Mouse (Mus musculus) ES-E14 (cell line): ENCODE results near the gene Fes. TPM values are rescaled to one million over a fixed set of nuclear protein-coding genes. Genes with fewer than 3 reads are reported as not detected.

Source experiments
- DNase-seq: peaks from one replicate; pipeline ENCODE4 v3.0.0-alpha.2; 2013; ENCODE audit warnings: low read depth, low spot score
- H3K27ac ChIP-seq: 2 replicates; pipeline ENCODE4 v1.5.1; 2012; ENCODE audit warnings: low read depth, mild to moderate bottlenecking, low read length, moderate library complexity, mixed read lengths; ENCODE audit not compliant: poor library complexity, insufficient read depth, severe bottlenecking
- H3K36me3 ChIP-seq: 2 replicates; pipeline ENCODE4 v1.6.1; 2012; ENCODE audit warnings: mild to moderate bottlenecking, low read length, moderate library complexity, mixed read lengths; ENCODE audit not compliant: control insufficient read depth, poor library complexity, insufficient read depth, severe bottlenecking
- H3K4me1 ChIP-seq, 2 experiments: fragments of 150-350 bp in 1 of 2; sonication (generic) in 1 of 2; 2 replicates each; pipeline ENCODE4 v1.6.1; 2012; ENCODE audit warnings: low read length in 2 of 2, mild to moderate bottlenecking in 1 of 2, mixed read lengths in 1 of 2; ENCODE audit not compliant: control insufficient read depth in 2 of 2, insufficient read depth in 2 of 2, poor library complexity in 1 of 2
- H3K4me3 ChIP-seq, 2 experiments: fragments of 150-350 bp in 1 of 2; sonication (generic) in 1 of 2; 2 replicates each; pipeline ENCODE4 v1.5.1; 2012; ENCODE audit warnings: low read length in 2 of 2, low read depth in 1 of 2, mild to moderate bottlenecking in 1 of 2, mixed read lengths in 1 of 2; ENCODE audit not compliant: insufficient read depth in 1 of 2, poor library complexity in 1 of 2, severe bottlenecking in 1 of 2
- H3K9ac ChIP-seq: 2 replicates; pipeline ENCODE4 v1.6.1; 2012; ENCODE audit warnings: low read depth, mild to moderate bottlenecking, low read length, mixed read lengths; ENCODE audit not compliant: poor library complexity, insufficient read depth, severe bottlenecking
- H3K9me3 ChIP-seq: fragments of 150-350 bp; sonication (generic); 2 replicates; pipeline ENCODE4 v1.6.1; 2012; ENCODE audit warnings: low read depth, mild to moderate bottlenecking, low read length; ENCODE audit not compliant: control insufficient read depth, insufficient read depth
- CHD2 ChIP-seq: IDR thresholded peaks from 2 replicates; pipeline ENCODE4 v1.6.1; 2014; ENCODE audit warnings: mild to moderate bottlenecking, low read depth, low read length, inconsistent platforms
- HCFC1 ChIP-seq: IDR thresholded peaks from 2 replicates; pipeline ENCODE4 v1.6.1; 2012; ENCODE audit warnings: low read length, inconsistent platforms, borderline replicate concordance; ENCODE audit not compliant: insufficient read depth
- MAFK ChIP-seq: IDR thresholded peaks from 2 replicates; pipeline ENCODE4 v1.6.1; 2014; ENCODE audit warnings: mild to moderate bottlenecking, low read depth, low read length, inconsistent platforms; ENCODE audit not compliant: insufficient read depth
- ZC3H11A ChIP-seq: IDR thresholded peaks from 2 replicates; pipeline ENCODE4 v1.6.1; 2012; ENCODE audit warnings: low read depth, mild to moderate bottlenecking, inconsistent platforms, low read length, borderline replicate concordance
- ZNF384 ChIP-seq: IDR thresholded peaks from 2 replicates; pipeline ENCODE4 v1.6.1; 2012; ENCODE audit warnings: low read depth, low read length, inconsistent platforms
- in situ Hi-C, 2 experiments: fragments of 600-800 bp; cut with MboI; formaldehyde crosslinking; loops; one replicate each; pipeline ENCODE4 v1.15.1; 2025; ENCODE audit warnings: low sequenced_read_pairs in 2 of 2, inconsistent platforms in 1 of 2; ENCODE audit not compliant: unreplicated experiment in 2 of 2
- total RNA-seq: library from RNA; depleted of rRNA; stranded (reverse); fragments of 300-350 nt; gene quantifications from 2 replicates; pipeline ENCODE4 v1.2.3, GENCODE M21; 2012

The Fes gene
- total RNA-seq, 1 experiment, result 4.5 TPM

- H3K4me1 ChIP-seq, result peaks cover 0 to 2% of the 10 kb centered on the region in 2 experiments; a peak in 2 of 4 replicates
- in situ Hi-C loops, result no loop called here
- H3K4me3 ChIP-seq, result peak overlapping the region; percentile 82 to 87
- peaks cover 4% of the 10 kb centered on the region; the same call in 1 of the 2 replicates for H3K36me3 ChIP-seq
- no peaks in the 10 kb centered on the region for H3K9me3 ChIP-seq
- no peak overlapping the region for H3K27ac ChIP-seq
- peak overlapping the region; percentile 79 for H3K9ac ChIP-seq
- TF ChIP-seq ZC3H11A, result no peak
- TF ChIP-seq HCFC1, result no peak
- TF ChIP-seq ZNF384, result no peak
- TF ChIP-seq CHD2, result no peak
- TF ChIP-seq MAFK, result no peak
- DNase-seq, result no peak
Observed at GRCm38 (mm10) chr7:80401041-80401859, 13.5 kb upstream of the Fes start.

DNA sequence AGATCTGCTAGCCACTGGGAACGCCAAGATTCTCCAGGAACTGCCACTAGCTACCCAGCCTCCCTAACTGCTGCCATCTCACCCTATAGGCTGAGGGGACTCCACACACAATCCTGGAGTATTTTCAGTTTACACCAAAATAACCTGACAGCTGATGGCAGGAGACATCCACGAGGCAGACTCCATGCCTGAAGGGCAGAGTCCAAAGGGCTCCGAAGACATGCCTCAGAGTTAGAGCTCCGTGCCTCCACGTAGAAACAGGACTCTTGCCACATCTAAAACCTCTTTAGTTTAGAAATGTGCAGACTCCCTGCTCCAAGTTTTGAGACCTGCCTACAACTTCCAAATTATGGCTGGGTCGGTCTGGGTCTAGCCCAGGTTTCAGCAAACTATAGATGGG, 12.8 kb upstream of the Fes start:
- in situ Hi-C loops, result no loop called here
- Histone ChIP-seq H3K27ac (no peak overlapping the region), H3K36me3 (peaks cover 4% of the 10 kb centered on the region; the same call in 1 of the 2 replicates), H3K9ac (no peak overlapping the region), H3K4me3 (no peak overlapping the region), H3K9me3 (no peaks in the 10 kb centered on the region), H3K4me1 (peaks cover 0 to 2% of the 10 kb centered on the region in 2 experiments; a peak in 2 of 4 replicates)
- DNase-seq, result no peak
- TF ChIP-seq MAFK (no peak), CHD2 (no peak), HCFC1 (no peak), ZC3H11A (no peak), ZNF384 (no peak)

- Histone ChIP-seq H3K9me3 (no peaks in the 10 kb centered on the region), H3K4me3 (no peak overlapping the region), H3K36me3 (peaks cover 6% of the 10 kb centered on the region; the same call in 1 of the 2 replicates), H3K4me1 (peaks cover 0 to 2% of the 10 kb centered on the region in 2 experiments; a peak in 2 of 4 replicates), H3K27ac (no peak overlapping the region), H3K9ac (no peak overlapping the region)
- in situ Hi-C loops, result no loop called here
- TF ChIP-seq ZC3H11A, result no peak
- TF ChIP-seq MAFK, result no peak
- TF ChIP-seq ZNF384, result no peak
- no peak for TF ChIP-seq HCFC1
- TF ChIP-seq CHD2, result no peak
- DNase-seq, result no peak
Observed at GRCm38 (mm10) chr7:80400099-80400498, 12.4 kb upstream of the Fes start.

GRCm38 (mm10) chr7:80398654-80399444, 11.1 kb upstream of the Fes start:
- Histone ChIP-seq H3K4me3 (no peak overlapping the region), H3K4me1 (peaks cover 0 to 2% of the 10 kb centered on the region in 2 experiments; a peak in 2 of 4 replicates), H3K9me3 (no peaks in the 10 kb centered on the region), H3K36me3 (peaks cover 6% of the 10 kb centered on the region; the same call in 1 of the 2 replicates), H3K9ac (no peak overlapping the region), H3K27ac (no peak overlapping the region)
- DNase-seq, result no peak
- in situ Hi-C loops, result loop anchor here in 1 of 2 experiments (25.0 kb wide), 1 partner anchor 188 kb away; no protein-coding TSS in a partner anchor
- TF ChIP-seq CHD2 (no peak), MAFK (no peak), HCFC1 (no peak), ZNF384 (no peak), ZC3H11A (no peak)
